Mouse (Mus musculus) ES-Bruce4 (cell line): ENCODE results near the gene Psmb8.

Experiments
- CTCF ChIP-seq: IDR thresholded peaks from one replicate; pipeline ENCODE4 v1.8.1; 2011; ENCODE audit warnings: low read depth, low read length
- POLR2A ChIP-seq: IDR thresholded peaks from one replicate; pipeline ENCODE4 v1.8.1; 2011; ENCODE audit warnings: low read length; ENCODE audit not compliant: insufficient read depth

- no peak for TF ChIP-seq POLR2A
- TF ChIP-seq CTCF, result no peak
Observed at GRCm38 (mm10) chr17:34177179-34177578, 20.3 kb upstream of the Psmb8 start.
